Mouse (Mus musculus) embryonic fibroblast, embryonic 13.5 days (primary cell): ENCODE results near the gene Esm1.

ENCODE experiments used
- CTCF ChIP-seq: IDR thresholded peaks from 2 replicates; pipeline ENCODE4 v1.5.1; 2011; ENCODE audit warnings: mild to moderate bottlenecking, control low read depth, low read length, moderate library complexity, borderline replicate concordance; ENCODE audit not compliant: insufficient read depth
- POLR2A ChIP-seq: IDR thresholded peaks from 2 replicates; pipeline ENCODE4 v1.6.1; 2011; ENCODE audit warnings: low read depth, mild to moderate bottlenecking, control low read depth, low read length, moderate library complexity

GRCm38 (mm10) chr13:113224105-113224504 lies 14.6 kb downstream of the Esm1 start:
- TF ChIP-seq CTCF (no peak), POLR2A (no peak)
